ENCODE assay signal across 25 mouse cellular contexts in genomic region chr12:84141271-84141670, GRCm38 (mm10). TPM values are rescaled to one million over a fixed set of nuclear protein-coding genes. Genes with fewer than 3 reads are reported as not detected.
"Had no signal": no experiment of that assay in that cellular context is flagged by ENCODE, and none has a peak within 500 bp of the region (broad histone marks: within the 10 kb centered on the region; RNA-seq: fewer than 3 reads in every experiment).

No protein-coding gene starts in this region.

- H3K27ac ChIP-seq: heart, embryonic 10.5 days; hindbrain, embryonic 12.5 days; hindbrain, embryonic 15.5 days; hindbrain, postnatal 0 days; kidney, embryonic 15.5 days; kidney, postnatal 0 days; limb, embryonic 13.5 days; limb, embryonic 15.5 days; liver, embryonic 12.5 days had no signal

- H3K9ac ChIP-seq: forebrain, postnatal 0 days; heart, embryonic 12.5 days; hindbrain, embryonic 12.5 days; hindbrain, embryonic 15.5 days; kidney, embryonic 15.5 days; limb, embryonic 13.5 days; limb, embryonic 15.5 days; liver, embryonic 12.5 days had no signal

- H3K36me3 ChIP-seq: liver, embryonic 12.5 days had no signal

- ATAC-seq: forebrain, postnatal 0 days; hindbrain, postnatal 0 days; intestine, embryonic 16.5 days; liver, embryonic 12.5 days had no signal

- H3K4me3 ChIP-seq: heart, embryonic 10.5 days; heart, embryonic 12.5 days; hindbrain, embryonic 12.5 days; hindbrain, embryonic 15.5 days; kidney, embryonic 15.5 days; limb, embryonic 13.5 days; limb, embryonic 15.5 days; liver, embryonic 12.5 days had no signal

- H3K4me1 ChIP-seq: heart, embryonic 10.5 days; heart, embryonic 12.5 days; hindbrain, embryonic 15.5 days; kidney, embryonic 15.5 days; limb, embryonic 13.5 days; limb, embryonic 15.5 days; liver, embryonic 12.5 days had no signal

- DNase-seq: forebrain, postnatal 0 days; gastrocnemius, postnatal 14 days; gastrocnemius, postnatal 36 days; heart, adult 18-20 months; heart, postnatal 10 days; heart, postnatal 36 days; kidney, adult 18-20 months; kidney, adult 9 months; kidney, postnatal 14 days; kidney, postnatal 36 days; layer of hippocampus, adult 9-11 months; layer of hippocampus, postnatal 36 days; left cerebral cortex, postnatal 4 days had no signal

- H3K27me3 ChIP-seq: heart, embryonic 12.5 days; hindbrain, embryonic 12.5 days; hindbrain, embryonic 15.5 days; kidney, embryonic 15.5 days; limb, embryonic 13.5 days; limb, embryonic 15.5 days; liver, embryonic 12.5 days had no signal

- H3K9me3 ChIP-seq: heart, embryonic 10.5 days; heart, embryonic 12.5 days; hindbrain, embryonic 12.5 days; hindbrain, embryonic 15.5 days; kidney, embryonic 15.5 days; limb, embryonic 13.5 days; limb, embryonic 15.5 days; liver, embryonic 12.5 days had no signal

- H3K4me2 ChIP-seq: heart, embryonic 12.5 days; hindbrain, embryonic 12.5 days; hindbrain, embryonic 15.5 days; kidney, embryonic 15.5 days; limb, embryonic 13.5 days; limb, embryonic 15.5 days; liver, embryonic 12.5 days had no signal

RNA-seq across cellular contexts. Expression of gene Pnma1, which starts 7.0 kb away (rescaled TPM):
- polyA plus RNA-seq: liver, adult 2 months had no signal
